Mouse (Mus musculus) cortical plate, adult 2 months (tissue): ENCODE results near the gene Esam.

ENCODE experiments used
- CTCF ChIP-seq: fragments of 200-500 bp; IDR thresholded peaks from 2 replicates; pipeline ENCODE4 v1.5.1; 2011; ENCODE audit warnings: mild to moderate bottlenecking, control low read depth, low read length; ENCODE audit not compliant: insufficient read depth; ENCODE audit errors: extremely low read depth
- POLR2A ChIP-seq: fragments of 200-500 bp; IDR thresholded peaks from 2 replicates; pipeline ENCODE4 v1.6.1; 2011; ENCODE audit warnings: mild to moderate bottlenecking, low read length, control low read depth; ENCODE audit not compliant: insufficient read depth; ENCODE audit errors: extremely low read depth

- no peak for TF ChIP-seq POLR2A
- no peak for TF ChIP-seq CTCF
Measured at GRCm38 (mm10) chr9:37568605-37569214, 40.8 kb downstream of the Esam start.
